Mouse (Mus musculus) lung, embryonic 16.5 days (tissue): ENCODE measurements at regions not wholly inside any gene's neighbourhood (a gene's known extent, or its start where the extent isn't known, plus 50 kb on each side); places are given as distances from the start of the nearest gene placed in this dataset.

Experiments
- ATAC-seq: fragments of 200-750 bp; cut with Nextera tagmentation; 2 replicates; pipeline ENCODE4 v1.8.0; 2017; ENCODE audit warnings: low read depth, mild to moderate bottlenecking, moderate library complexity
- H3K27ac ChIP-seq: fragments of 300-500 bp; sonication (generic); 2 replicates; pipeline ENCODE4 v1.5.1; 2014; ENCODE audit warnings: mild to moderate bottlenecking, control low read depth, low read length
- H3K27me3 ChIP-seq: fragments of 300-500 bp; sonication (generic); 2 replicates; pipeline ENCODE4 v1.6.1; 2014; ENCODE audit warnings: low read depth, low read length, mixed read lengths; ENCODE audit not compliant: control insufficient read depth, insufficient read depth
- H3K36me3 ChIP-seq: fragments of 300-500 bp; sonication (generic); 2 replicates; pipeline ENCODE4 v1.6.1; 2014; ENCODE audit warnings: low read length; ENCODE audit not compliant: control insufficient read depth, insufficient read depth
- H3K4me1 ChIP-seq: fragments of 300-500 bp; sonication (generic); replicated peaks from 2 replicates; pipeline ENCODE4 v1.6.1; 2014; ENCODE audit warnings: low read length, mixed read lengths; ENCODE audit not compliant: control insufficient read depth, insufficient read depth
- H3K4me2 ChIP-seq: fragments of 300-500 bp; sonication (generic); 2 replicates; pipeline ENCODE4 v1.6.1; 2014; ENCODE audit warnings: low read depth, low read length, control low read depth
- H3K4me3 ChIP-seq: fragments of 300-500 bp; sonication (generic); 2 replicates; pipeline ENCODE4 v1.5.1; 2014; ENCODE audit warnings: mild to moderate bottlenecking, low read length, control low read depth
- H3K9ac ChIP-seq: fragments of 300-500 bp; sonication (generic); 2 replicates; pipeline ENCODE4 v1.6.1; 2014; ENCODE audit warnings: low read length, control low read depth
- H3K9me3 ChIP-seq: fragments of 300-500 bp; sonication (generic); 2 replicates; pipeline ENCODE4 v1.6.1; 2016; ENCODE audit warnings: low read length; ENCODE audit not compliant: control insufficient read depth
- WGBS: fragments of 180-500 bp; shearing (Covaris S2); extraction: QIAGEN DNeasy Blood & Tissue Kit; methylation state at CpG from one replicate; pipeline ENCODE4 v1.1.7; 2014; 5-methylcytosine and 5-hydroxymethylcytosine counted together

DNA sequence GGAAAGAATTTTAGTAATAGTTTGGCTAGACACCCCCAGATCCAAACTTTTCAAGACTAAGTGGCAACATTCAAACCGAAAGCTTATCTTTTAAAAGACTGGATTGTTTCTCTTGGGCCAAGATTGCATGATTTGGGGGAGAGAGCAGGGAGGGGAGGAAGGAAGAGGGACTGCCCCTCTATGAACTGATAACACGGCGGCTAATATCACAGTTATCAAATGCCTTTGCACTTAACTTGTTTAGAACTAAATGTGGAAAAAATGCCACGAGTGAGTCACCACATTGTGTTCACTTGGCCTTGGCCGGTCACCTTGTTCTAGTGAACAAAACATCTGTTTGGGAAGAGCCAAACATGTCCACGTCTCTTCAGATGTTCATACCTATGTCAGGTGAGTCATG lies 92.3 kb downstream of the Tes start:
- H3K27ac ChIP-seq = no peak overlapping the region

GRCm38 (mm10) chr6:17169971-17170781 lies 105.2 kb downstream of the Tes start:
- H3K4me1 ChIP-seq = peaks cover 28% of the 10 kb centered on the region
- H3K27ac ChIP-seq = peak overlapping the region; percentile 88
- H3K27me3 ChIP-seq = no peaks in the 10 kb centered on the region
- no peaks in the 10 kb centered on the region for H3K9me3 ChIP-seq
- H3K4me3 ChIP-seq = peak overlapping the region; percentile 15
- no peaks in the 10 kb centered on the region for H3K36me3 ChIP-seq
- peak overlapping the region; percentile 39 for H3K4me2 ChIP-seq
- peak; percentile 90 for ATAC-seq
- WGBS = 21% methylated on average over 18 of the region's 18 CpGs
- H3K9ac ChIP-seq = peak overlapping the region; percentile 19; the same call in 1 of the 2 replicates

More for the DNA sequence above, 92.3 kb downstream of the Tes start:
- Histone ChIP-seq H3K4me1 (no peaks in the 10 kb centered on the region), H3K9ac (no peak overlapping the region), H3K4me3 (no peak overlapping the region), H3K4me2 (no peak overlapping the region), H3K9me3 (no peaks in the 10 kb centered on the region), H3K36me3 (no peaks in the 10 kb centered on the region), H3K27me3 (no peaks in the 10 kb centered on the region)
- no peak for ATAC-seq
- 60% methylated on average over 6 of the region's 6 CpGs for WGBS

- Histone ChIP-seq H3K36me3 (no peaks in the 10 kb centered on the region), H3K4me3 (no peak overlapping the region), H3K27me3 (no peaks in the 10 kb centered on the region), H3K9me3 (no peaks in the 10 kb centered on the region), H3K9ac (0 out of 2 replicates have a peak overlapping the region, but pooled peaks have one; percentile 0), H3K4me2 (peak overlapping the region; percentile 39), H3K27ac (peak overlapping the region; percentile 88), H3K4me1 (peaks cover 28% of the 10 kb centered on the region)
- 19% methylated on average over 7 of the region's 7 CpGs for WGBS
- peak; percentile 48 for ATAC-seq
These were observed 105.9 kb downstream of the Tes start for GRCm38 (mm10) chr6:17170782-17171272.

DNA sequence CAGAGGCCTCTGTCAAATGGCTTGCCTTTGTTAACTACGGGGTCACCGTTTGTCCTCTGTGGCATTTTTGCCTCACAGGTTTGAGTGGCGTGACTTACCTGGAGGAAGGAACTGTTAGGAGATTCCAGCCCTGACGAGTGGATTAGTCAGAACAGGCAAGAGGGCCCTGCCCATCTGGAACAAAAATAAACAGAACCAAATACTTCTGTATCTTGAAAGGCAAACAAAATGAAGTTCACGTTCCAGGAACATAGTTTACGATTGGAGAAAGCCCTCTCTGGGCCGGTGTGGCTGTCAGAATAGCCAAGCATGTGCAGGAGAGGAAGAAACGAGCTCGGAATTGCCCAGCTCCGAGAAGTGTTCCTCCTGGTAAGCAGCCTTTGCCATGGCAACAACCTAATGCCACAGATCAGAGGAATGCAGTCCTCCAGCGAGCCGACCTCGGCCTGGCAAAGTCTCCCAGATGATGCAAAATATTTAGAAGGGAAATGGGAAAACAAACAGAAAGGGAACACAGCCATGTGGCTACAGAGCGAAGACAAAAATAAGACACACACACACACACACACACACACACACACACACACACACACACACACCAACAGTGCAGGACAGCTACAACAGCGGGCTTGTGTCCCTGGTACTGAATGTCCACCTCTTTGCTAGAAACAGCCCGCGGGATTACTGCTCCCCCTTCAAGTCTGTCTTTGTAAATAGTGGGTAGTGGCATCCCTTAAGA lies 106.5 kb downstream of the Tes start:
- peaks cover 28% of the 10 kb centered on the region for H3K4me1 ChIP-seq
- 11% methylated on average over 17 of the region's 17 CpGs for WGBS
- H3K4me3 ChIP-seq = no peak overlapping the region
- ATAC-seq = peak; percentile 77
- no peaks in the 10 kb centered on the region for H3K36me3 ChIP-seq
- H3K27ac ChIP-seq = peak overlapping the region; percentile 88
- peak overlapping the region; percentile 39 for H3K4me2 ChIP-seq
- H3K27me3 ChIP-seq = no peaks in the 10 kb centered on the region
- H3K9me3 ChIP-seq = no peaks in the 10 kb centered on the region
- peak overlapping the region; percentile 12; the same call in 1 of the 2 replicates for H3K9ac ChIP-seq

DNA sequence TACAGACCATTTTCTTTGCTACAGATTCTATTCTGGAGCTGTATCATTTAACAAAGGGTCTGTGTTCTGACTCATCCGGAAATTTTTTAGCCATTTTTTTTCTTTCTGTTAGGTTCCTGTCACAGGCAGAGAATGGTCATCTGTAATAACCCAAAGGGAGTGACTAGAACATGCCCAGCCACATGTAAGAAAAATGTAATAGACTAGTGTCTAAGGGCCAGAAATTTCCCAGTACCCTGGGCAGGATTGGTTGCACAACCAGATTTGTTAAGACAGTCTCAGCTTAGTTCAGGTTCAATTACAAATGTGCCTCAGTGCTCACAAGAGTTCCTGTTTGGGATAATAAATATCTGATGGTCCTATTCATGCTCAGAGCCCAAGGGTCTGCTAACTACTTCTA lies 107.1 kb downstream of the Tes start:
- WGBS = 16% methylated on average over 1 of the region's 1 CpGs
- no peak overlapping the region for H3K4me2 ChIP-seq

DNA sequence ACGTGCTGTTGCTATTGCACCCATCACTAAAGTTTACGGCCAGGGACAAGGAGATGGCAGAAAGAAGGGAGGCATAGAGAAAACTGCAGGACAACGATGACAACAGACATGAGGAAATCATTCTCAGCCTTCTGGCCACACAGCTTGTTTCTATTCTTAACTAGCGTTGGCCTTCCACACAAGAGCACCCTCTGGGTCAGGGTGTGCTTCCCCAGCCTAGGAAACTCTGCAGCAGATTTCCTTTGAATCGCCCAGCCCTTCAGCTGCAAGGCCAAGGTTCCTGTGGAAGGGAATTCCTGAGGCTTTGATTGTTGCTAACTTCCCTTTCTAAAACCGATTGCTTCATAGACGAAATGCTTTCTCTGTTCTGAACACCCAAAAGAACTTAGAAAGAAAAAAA lies 103.8 kb upstream of the Cav2 start:
- peak overlapping the region; percentile 62 for H3K27ac ChIP-seq
- H3K4me3 ChIP-seq = no peak overlapping the region
- no peak overlapping the region for H3K4me2 ChIP-seq
- H3K9me3 ChIP-seq = no peaks in the 10 kb centered on the region
- peaks cover 7% of the 10 kb centered on the region for H3K4me1 ChIP-seq
- no peaks in the 10 kb centered on the region for H3K36me3 ChIP-seq
- H3K27me3 ChIP-seq = no peaks in the 10 kb centered on the region
- H3K9ac ChIP-seq = no peak overlapping the region
- ATAC-seq = peak; percentile 74
- WGBS = 30% methylated on average over 7 of the region's 7 CpGs

More for the DNA sequence above, 107.1 kb downstream of the Tes start:
- Histone ChIP-seq H3K9ac (no peak overlapping the region), H3K36me3 (no peaks in the 10 kb centered on the region), H3K9me3 (no peaks in the 10 kb centered on the region), H3K27ac (peak overlapping the region; percentile 88), H3K4me3 (no peak overlapping the region), H3K27me3 (no peaks in the 10 kb centered on the region), H3K4me1 (peaks cover 29% of the 10 kb centered on the region)
- no peak for ATAC-seq

- 40% methylated on average over 1 of the region's 1 CpGs for WGBS
- Histone ChIP-seq H3K9ac (no peak overlapping the region), H3K4me3 (no peak overlapping the region), H3K4me2 (no peak overlapping the region), H3K36me3 (no peaks in the 10 kb centered on the region), H3K9me3 (no peaks in the 10 kb centered on the region), H3K27ac (no peak overlapping the region), H3K27me3 (no peaks in the 10 kb centered on the region), H3K4me1 (peaks cover 3% of the 10 kb centered on the region; the same call in 1 of the 2 replicates)
- ATAC-seq = no peak
These were observed 101.5 kb upstream of the Cav2 start for GRCm38 (mm10) chr6:17179476-17179875.

DNA sequence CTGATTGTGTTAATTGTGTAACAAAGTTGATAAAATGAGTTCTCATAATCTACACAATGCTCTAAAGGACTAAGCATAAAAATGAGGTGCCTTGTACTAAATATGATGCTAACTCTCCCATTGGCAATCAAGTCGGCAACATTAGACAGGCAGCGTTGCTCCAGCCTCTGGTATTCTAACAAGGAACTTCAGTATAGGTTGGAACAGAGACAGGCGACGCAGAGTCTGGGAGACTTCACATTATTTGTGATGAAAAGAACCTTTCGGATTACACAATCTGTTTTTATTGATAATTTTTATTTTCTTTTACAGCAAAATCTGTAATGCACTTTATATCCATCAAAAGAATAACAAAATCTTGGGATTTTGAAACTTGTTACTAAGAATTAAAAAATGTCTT lies 94.4 kb upstream of the Cav2 start:
- Histone ChIP-seq H3K27ac (no peak overlapping the region), H3K9me3 (no peaks in the 10 kb centered on the region), H3K27me3 (no peaks in the 10 kb centered on the region), H3K36me3 (no peaks in the 10 kb centered on the region), H3K9ac (no peak overlapping the region), H3K4me2 (no peak overlapping the region), H3K4me1 (0 out of 2 replicates have a peak, but pooled peaks cover 3% of the 10 kb centered on the region), H3K4me3 (no peak overlapping the region)
- no peak for ATAC-seq
- WGBS = 86% methylated on average over 5 of the region's 5 CpGs

DNA sequence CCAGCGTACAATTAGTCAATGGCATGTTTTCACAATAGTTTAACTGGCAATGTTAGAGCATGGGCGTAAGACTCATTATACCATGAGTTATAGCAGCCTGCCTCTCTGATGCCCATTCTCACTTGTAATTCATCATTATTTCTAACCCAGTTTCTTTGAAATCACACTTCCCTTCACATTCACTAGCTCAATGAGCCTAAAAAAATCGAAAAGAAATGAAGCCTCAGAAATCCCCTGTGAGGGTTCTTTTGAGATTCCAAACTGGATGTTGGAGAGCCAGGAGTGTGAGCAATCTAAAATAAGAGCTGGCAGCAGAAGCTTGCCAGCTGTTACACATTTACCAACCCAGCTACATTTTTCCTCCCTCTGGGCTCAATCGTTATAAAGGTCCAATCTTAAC lies 93.9 kb upstream of the Cav2 start:
- 49% methylated on average over 4 of the region's 4 CpGs for WGBS
- Histone ChIP-seq H3K27ac (0 out of 2 replicates have a peak overlapping the region, but pooled peaks have one; percentile 43), H3K4me1 (0 out of 2 replicates have a peak, but pooled peaks cover 3% of the 10 kb centered on the region), H3K36me3 (no peaks in the 10 kb centered on the region), H3K4me2 (no peak overlapping the region), H3K4me3 (no peak overlapping the region), H3K9me3 (no peaks in the 10 kb centered on the region), H3K9ac (no peak overlapping the region), H3K27me3 (no peaks in the 10 kb centered on the region)
- ATAC-seq = peak; percentile 56; the same call in 1 of the 2 replicates
